ENCODE assay signal across 15 mouse cellular contexts in the genomic region with DNA sequence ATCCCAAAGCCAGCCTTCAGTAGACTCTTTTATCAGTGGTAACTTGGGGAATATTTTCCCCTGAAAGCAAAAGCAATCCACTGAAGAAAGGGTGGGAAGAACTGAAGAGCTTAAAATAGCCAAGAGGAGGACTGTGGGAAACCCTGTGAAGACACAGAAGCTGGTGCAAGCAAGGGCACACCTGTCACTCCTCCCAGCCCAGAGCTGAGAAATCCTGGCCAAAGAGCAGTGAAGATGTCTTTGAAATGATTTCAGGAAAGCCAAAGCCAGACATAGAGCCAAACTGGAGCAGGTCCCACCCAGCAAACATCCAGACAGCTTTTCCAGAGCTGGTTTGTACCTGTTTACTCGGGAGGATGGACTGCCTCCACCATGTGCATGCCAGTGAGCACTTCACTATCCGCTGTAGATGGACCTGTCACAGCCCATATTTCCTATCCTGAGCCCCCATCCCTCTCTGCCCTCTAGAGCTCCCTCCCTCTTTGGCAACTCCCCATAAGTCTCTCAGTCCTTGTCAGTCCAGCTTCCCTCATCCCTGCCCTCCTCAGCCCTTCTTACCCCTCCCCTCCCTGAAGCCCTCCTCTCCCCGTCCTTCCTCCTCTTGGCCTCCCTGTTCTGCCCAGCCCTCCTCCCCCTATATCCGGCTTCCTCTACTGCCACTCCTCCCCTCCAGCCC.
DNase-seq lines count a peak whose midpoint lies in the region; ATAC-seq and TF ChIP-seq lines count a peak whose summit lies in the region.
"Had no signal": no experiment of that assay in that cellular context is flagged by ENCODE, and none has a peak within 500 bp of the region (broad histone marks: within the 10 kb centered on the region; RNA-seq: fewer than 3 reads in every experiment).

No protein-coding gene starts in this region.

- no peaks in the 10 kb centered on the region for H3K36me3 ChIP-seq in liver, adult 2 months (ENCODE audit: control insufficient read depth, insufficient read depth, low read length)
- no peaks in the 10 kb centered on the region for H3K36me3 ChIP-seq in liver, embryonic 12.5 days
- no peaks in the 10 kb centered on the region for H3K36me3 ChIP-seq in stomach, postnatal 0 days (ENCODE audit: control insufficient read depth, insufficient read depth, low read length)
- H3K36me3 ChIP-seq in heart, embryonic 12.5 days, result no peaks in the 10 kb centered on the region
- H3K36me3 ChIP-seq: midbrain, embryonic 12.5 days; neural tube, embryonic 13.5 days had no signal

- TF ChIP-seq POLR2A in liver, adult 2 months (IDR thresholded peaks at IDR 0.05; ENCODE audit: extremely low read depth, insufficient read depth, low read length), result no peak

- no peaks in the 10 kb centered on the region; the same call in 1 of the 2 replicates for H3K4me1 ChIP-seq in liver, adult 2 months (ENCODE audit: control insufficient read depth, insufficient read depth, low read length)
- H3K4me1 ChIP-seq in liver, embryonic 12.5 days, result no peaks in the 10 kb centered on the region
- no peaks in the 10 kb centered on the region for H3K4me1 ChIP-seq in stomach, postnatal 0 days (replicated peaks; ENCODE audit: control insufficient read depth, insufficient read depth)
- H3K4me1 ChIP-seq in heart, embryonic 12.5 days (replicated peaks), result peaks cover 11% of the 10 kb centered on the region

- H3K9me3 ChIP-seq in liver, embryonic 12.5 days (replicated peaks), result no peaks in the 10 kb centered on the region
- H3K9me3 ChIP-seq in stomach, postnatal 0 days (ENCODE audit: control insufficient read depth, low read length), result no peaks in the 10 kb centered on the region
- no peaks in the 10 kb centered on the region for H3K9me3 ChIP-seq in heart, embryonic 12.5 days (replicated peaks)
- H3K9me3 ChIP-seq: midbrain, embryonic 12.5 days; neural tube, embryonic 13.5 days had no signal

- no peaks in the 10 kb centered on the region for H3K79me2 ChIP-seq in liver, adult 2 months (ENCODE audit: control insufficient read depth, insufficient read depth, low read length)

- H3K27me3 ChIP-seq in liver, adult 2 months (ENCODE audit: control insufficient read depth, insufficient read depth, low read length), result no peaks in the 10 kb centered on the region
- H3K27me3 ChIP-seq in liver, embryonic 12.5 days (replicated peaks), result no peaks in the 10 kb centered on the region
- H3K27me3 ChIP-seq in stomach, postnatal 0 days (ENCODE audit: control insufficient read depth, insufficient read depth, low read length), result no peaks in the 10 kb centered on the region
- no peaks in the 10 kb centered on the region for H3K27me3 ChIP-seq in heart, embryonic 12.5 days (replicated peaks)
- H3K27me3 ChIP-seq: midbrain, embryonic 12.5 days had no signal

- peak; percentile 66 for ATAC-seq in frontal cortex, adult (ENCODE audit: low TSS enrichment)
- no peak for ATAC-seq in liver, embryonic 12.5 days
- 0 out of 2 replicates have a peak, but pooled peaks have one; percentile 26 for ATAC-seq in stomach, postnatal 0 days (ENCODE audit: low FRiP score, low TSS enrichment)
- ATAC-seq in heart, embryonic 12.5 days (ENCODE audit: insufficient number of reproducible peaks, low FRiP score), result no peak
- ATAC-seq: lung, postnatal 0 days had no signal

- 62% methylated on average over 4 of the region's 4 CpGs for WGBS in liver, adult 2 months
- 49% methylated on average over 4 of the region's 4 CpGs for WGBS in liver, embryonic 12.5 days (ENCODE audit: insufficient replicate concordance)
- WGBS in stomach, postnatal 0 days, result 39% methylated on average over 4 of the region's 4 CpGs
- WGBS in heart, embryonic 12.5 days, result 59% methylated on average over 4 of the region's 4 CpGs

- no peak for TF ChIP-seq EP300 in stomach, postnatal 0 days (optimal IDR thresholded peaks at IDR 0.05)

- H3K4me2 ChIP-seq in liver, embryonic 12.5 days, result no peak overlapping the region
- no peak overlapping the region for H3K4me2 ChIP-seq in stomach, postnatal 0 days (replicated peaks; ENCODE audit: low read depth)
- no peak overlapping the region for H3K4me2 ChIP-seq in heart, embryonic 12.5 days
- H3K4me2 ChIP-seq: liver, embryonic 11.5 days; midbrain, embryonic 12.5 days; neural tube, embryonic 13.5 days had no signal

- TF ChIP-seq CTCF in liver, adult 2 months (IDR thresholded peaks at IDR 0.05; ENCODE audit: low read depth, low read length), result no peak
- no peak for TF ChIP-seq CTCF in stomach, postnatal 0 days (IDR thresholded peaks at IDR 0.05; ENCODE audit: low read depth)

- H3K27ac ChIP-seq in liver, adult 2 months (replicated peaks; ENCODE audit: insufficient read depth, low read depth, low read length), result no peak overlapping the region
- H3K27ac ChIP-seq in liver, embryonic 12.5 days, result no peak overlapping the region
- no peak overlapping the region for H3K27ac ChIP-seq in stomach, postnatal 0 days (replicated peaks)
- no peak overlapping the region for H3K27ac ChIP-seq in heart, embryonic 12.5 days (ENCODE audit: poor library complexity, severe bottlenecking)
- H3K27ac ChIP-seq: midbrain, embryonic 12.5 days; neural tube, embryonic 13.5 days had no signal

- no peak overlapping the region for H3K4me3 ChIP-seq in liver, adult 2 months (ENCODE audit: insufficient read depth, low read depth, low read length)
- no peak overlapping the region for H3K4me3 ChIP-seq in liver, embryonic 12.5 days
- H3K4me3 ChIP-seq in stomach, postnatal 0 days (ENCODE audit: low read depth, low read length), result no peak overlapping the region
- H3K4me3 ChIP-seq in heart, embryonic 12.5 days, result no peak overlapping the region
- H3K4me3 ChIP-seq: midbrain, embryonic 12.5 days; neural tube, embryonic 13.5 days had no signal

- H3K9ac ChIP-seq in liver, adult 2 months (ENCODE audit: low read depth, low read length), result no peak overlapping the region
- H3K9ac ChIP-seq in liver, embryonic 12.5 days, result no peak overlapping the region
- H3K9ac ChIP-seq in stomach, postnatal 0 days (ENCODE audit: low read length), result no peak overlapping the region
- H3K9ac ChIP-seq in heart, embryonic 12.5 days, result no peak overlapping the region
- H3K9ac ChIP-seq: midbrain, embryonic 12.5 days; neural tube, embryonic 13.5 days had no signal

- no peak for DNase-seq in frontal cortex, postnatal 14 days (ENCODE audit: low spot score in 2 of 2)
- DNase-seq in liver, adult 2 months (ENCODE audit: extremely low read depth, low read depth, low spot score), result peak; percentile 69
- DNase-seq in cerebellum, postnatal 25 days, result peak; percentile 22 to 39
- DNase-seq in stomach, postnatal 0 days (ENCODE audit: low spot score), result no peak
- no peak for DNase-seq in ovary, postnatal 14 days (ENCODE audit: low spot score)
- DNase-seq: B cell, adult 2 months; retina, postnatal 1 day; spleen, adult 18-20 months had no signal

Comparison
In these comparisons a context has a peak if more than half of its experiments do, and no peak if none do; other contexts are left out.
1. ATAC-seq: peak in frontal cortex, adult (single experiment) and stomach, postnatal 0 days (single experiment); none in liver, embryonic 12.5 days (single experiment) and heart, embryonic 12.5 days (single experiment).
2. DNase-seq: peak in liver, adult 2 months (single experiment) and cerebellum, postnatal 25 days (2 of 2); none in frontal cortex, postnatal 14 days (0 of 2), stomach, postnatal 0 days (single experiment) and ovary, postnatal 14 days (single experiment).